Mouse (Mus musculus) skeletal muscle tissue, adult 2 months (tissue): Measurements from ENCODE around the gene Fbxo21.

Experiments used
- DNase-seq: peaks from one replicate; pipeline ENCODE4 v3.0.0-alpha.2; 2012; ENCODE audit warnings: low read depth, low spot score

Fbxo21 gene

DNA sequence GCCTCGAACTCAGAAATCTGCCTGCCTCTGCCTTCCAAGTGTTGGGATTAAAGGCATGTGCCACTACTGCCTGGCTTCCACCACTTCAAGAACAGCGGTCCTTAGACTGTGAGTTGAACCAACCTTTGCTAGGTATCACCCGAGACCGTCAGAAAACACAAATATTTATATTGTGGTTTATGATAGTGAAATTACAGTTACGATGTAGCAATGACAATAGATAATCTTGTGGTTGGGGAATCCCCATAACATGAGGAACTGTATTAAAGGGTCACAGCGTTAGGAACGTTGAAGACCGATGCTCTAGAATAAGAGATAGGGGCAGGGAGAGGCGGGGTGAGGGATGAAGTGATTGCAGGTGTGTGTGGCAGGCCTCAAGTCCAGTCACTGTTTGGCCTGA lies 68.9 kb downstream of the Fbxo21 start:
- DNase-seq = no peak

DNA sequence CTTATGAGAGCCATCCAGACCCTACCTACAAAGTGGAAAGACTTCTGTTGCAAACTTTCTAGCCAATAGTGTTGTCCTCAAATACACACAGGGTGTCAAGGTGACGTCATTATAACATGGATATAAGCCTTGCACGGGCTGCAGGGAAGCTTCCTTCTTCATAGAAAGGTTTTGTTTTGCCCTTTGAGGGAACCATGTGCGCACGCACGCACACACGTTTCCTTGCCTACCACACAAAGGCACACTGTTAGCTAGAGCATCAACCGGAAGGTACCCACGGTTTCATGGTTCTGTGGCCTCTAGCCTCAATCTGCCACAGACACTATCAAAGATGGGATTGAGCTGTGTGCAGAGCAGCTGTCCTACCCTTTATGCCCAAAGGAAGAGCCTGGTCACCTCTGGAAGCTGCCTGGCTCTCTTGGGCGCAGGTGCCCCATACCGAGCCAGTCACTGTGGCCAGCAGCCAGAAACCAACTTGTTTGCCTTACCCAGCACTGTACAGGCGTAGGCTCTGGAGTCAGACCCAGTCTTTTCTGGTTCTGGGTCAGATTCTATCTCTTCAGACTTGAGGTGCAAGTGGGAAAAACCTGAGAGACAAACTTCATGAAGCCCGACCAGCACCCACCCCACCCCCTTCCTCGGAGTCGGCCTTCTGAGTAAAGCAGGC lies 70.7 kb downstream of the Fbxo21 start:
- DNase-seq = no peak

DNA sequence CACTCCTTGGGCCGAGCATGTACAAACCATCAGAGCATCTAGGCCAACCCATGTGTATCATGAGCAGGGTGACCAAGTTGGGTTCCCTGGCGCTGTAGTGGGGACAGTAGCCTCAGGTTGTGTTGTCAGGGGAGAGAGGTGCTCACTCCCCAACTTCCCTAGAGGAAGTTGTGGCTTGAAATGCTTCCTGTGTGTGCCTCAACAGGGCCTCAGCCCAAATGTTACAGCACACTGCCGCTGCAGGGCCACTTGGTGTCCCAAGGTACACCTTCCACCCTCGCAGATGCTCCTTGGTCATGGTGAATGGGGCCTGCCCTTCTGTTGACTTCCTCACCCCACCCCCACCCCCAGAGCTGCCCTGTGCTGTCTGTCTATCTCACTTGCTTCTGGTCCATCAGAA lies 71.9 kb downstream of the Fbxo21 start:
- no peak for DNase-seq

DNA sequence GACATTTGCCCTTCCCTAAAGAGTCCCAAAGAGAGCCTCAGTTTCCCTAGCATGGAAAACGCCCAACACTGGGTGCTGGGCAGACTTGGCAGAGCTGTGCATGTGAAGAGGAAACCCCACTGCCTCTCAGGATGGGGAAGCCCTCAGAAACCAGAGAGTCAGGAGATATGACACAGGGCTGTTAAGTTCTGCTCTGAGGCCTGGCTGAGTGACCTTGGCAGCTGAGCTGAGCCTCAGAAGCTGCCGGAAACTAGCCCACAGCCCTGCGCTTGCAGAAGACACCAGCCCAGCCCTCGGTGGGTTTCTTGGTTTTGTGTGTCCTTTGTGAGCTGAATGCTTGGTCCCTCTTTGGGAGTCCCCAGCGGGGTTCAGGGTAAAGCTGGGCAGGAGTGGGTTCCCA lies 72.4 kb downstream of the Fbxo21 start:
- DNase-seq = no peak

DNA sequence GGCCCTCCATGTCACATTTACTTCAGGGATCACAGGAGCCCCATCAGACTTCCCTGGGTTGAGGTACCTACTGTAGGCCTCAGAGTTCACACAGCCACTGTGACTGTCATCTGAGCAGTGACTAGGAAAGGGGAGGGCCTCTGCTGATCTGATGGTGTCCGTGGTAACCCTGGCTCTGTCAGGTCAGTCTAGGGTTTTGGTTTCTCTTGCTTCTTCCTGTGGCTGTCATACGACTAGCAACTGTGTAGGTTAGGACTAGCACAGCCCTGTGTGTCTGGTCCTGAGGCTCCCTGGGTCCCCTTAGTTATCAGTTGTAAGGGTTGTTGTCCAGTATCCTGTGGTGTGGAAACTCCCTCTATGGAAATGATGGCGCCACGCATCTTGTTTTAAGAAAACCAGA lies 74.2 kb downstream of the Fbxo21 start:
- DNase-seq = no peak

DNA sequence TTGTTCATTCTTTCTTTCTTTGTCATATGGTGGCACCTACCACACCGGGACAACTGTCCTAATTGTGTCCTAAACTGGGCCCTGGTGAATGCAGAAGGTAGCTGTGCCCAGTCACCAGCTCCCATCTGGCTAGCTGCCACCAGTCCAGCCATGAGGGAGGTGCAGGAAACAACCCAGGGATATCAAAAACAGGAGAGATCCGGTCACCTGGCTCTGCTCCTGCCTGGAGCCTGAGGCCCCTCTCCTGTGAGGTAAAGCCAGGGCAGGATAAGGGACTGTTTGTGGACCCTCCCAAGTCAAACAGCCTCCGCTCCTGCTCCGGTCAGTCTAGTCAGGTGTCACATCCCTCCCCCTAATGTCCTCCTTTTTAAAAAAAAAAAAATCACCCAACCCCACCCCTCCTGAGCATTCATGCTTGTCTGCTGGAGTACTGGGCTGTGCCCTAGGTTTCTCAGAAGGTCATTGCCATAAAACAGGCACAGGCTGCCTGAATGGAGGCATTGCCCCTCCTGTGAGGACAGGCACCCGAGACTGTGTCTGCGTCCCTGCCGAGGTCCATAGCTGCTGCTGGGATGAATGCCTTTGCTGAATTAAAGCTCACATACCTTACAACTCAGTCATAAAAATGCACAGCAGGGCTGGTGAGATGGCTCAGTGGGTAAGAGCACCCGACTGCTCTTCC lies 75.6 kb downstream of the Fbxo21 start:
- no peak for DNase-seq

DNA sequence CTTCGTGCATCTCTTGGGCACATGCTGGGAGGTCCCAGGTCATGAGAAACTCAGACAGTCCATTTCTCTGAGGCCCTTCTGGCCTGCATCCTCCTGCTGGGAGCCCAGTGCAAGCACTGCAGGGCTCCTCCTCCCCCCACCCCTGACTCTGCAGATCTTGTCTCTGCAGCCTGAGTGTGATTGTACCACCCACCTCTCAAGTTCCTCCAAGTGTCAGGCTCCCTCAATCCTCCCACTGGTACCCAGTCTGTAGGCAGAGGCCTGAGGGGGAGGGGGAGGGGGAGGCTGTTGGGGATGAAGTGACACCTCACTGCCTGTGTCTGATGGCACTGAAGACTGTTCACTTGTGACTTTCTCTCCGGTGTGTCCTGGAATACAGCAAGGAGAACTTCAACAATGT lies 76.7 kb downstream of the Fbxo21 start:
- DNase-seq = no peak

DNA sequence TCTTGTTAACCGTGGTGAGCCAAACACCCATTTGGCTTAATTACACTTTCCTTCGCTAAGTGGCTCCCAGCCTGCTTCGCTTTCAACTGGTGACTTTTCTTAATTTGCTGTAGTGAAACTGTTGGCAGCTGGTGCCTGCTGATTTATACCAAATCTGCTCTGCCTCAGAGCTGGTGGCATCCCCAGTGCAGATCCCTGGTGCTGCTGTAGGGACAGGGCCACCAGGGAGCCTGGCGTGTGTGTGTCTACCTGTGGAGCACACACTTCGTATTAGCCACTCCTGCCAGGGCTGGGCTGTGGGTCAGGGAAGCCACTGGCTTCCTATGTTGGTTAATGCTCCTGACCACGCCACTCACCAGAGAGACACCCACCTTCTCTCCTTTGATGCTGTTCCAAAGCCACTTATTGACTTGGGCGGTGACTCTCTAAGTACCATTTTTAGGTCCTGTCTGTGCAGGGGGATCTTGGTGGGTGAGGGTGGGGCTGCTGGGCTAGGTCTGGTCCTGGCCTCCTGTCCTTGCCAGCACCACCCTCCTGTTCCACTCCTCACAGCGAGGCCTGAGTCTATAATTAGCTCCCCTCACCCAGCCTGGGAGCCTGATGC lies 81.1 kb downstream of the Fbxo21 start:
- DNase-seq = no peak

DNA sequence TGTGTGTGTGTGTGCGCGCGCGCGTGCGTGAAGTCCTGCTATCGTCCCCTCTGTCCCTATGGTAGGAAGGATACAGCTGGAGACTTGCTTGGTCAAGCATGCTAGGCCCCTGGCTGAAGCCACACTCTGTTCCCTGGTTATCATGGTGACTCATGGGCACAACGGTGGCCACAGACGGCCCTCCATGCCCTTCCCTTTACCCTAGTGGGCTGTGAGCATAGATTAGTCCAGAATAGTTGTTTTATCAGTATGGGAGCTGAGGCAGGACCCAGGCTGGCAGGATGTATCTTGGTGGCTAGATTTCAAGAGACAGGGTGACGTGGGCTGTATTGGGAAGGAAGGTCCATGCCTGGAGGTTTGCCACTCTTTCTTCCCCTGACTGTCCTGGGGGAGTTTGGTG lies 82.3 kb downstream of the Fbxo21 start:
- DNase-seq = no peak

DNA sequence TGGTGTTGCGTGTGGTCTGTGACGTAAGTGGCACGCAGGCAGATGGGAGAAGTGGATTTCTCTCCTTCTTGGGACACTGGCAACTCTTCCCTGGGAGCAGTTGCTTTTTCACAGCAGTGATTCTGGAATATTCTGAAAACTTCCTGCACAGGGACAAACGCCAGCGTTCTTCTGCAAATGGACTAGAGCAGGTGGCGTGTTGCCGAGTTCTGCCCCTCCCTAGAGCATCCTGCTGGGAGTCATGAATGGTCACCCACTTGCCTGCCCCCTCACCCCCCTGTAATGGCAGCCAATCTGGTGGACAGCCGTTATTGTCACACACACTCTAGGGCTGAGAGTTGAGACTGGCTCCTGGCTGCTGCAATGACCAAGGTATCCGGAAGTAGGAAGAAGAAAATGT lies 83.1 kb downstream of the Fbxo21 start:
- no peak for DNase-seq
